Mouse (Mus musculus) B cell, adult 2 months (primary cell): ENCODE results near the gene Nfib.

Experiments used
- DNase-seq, 2 experiments: peaks; one replicate each; pipeline ENCODE4 v3.0.0; 2022

Nfib gene

GRCm38 (mm10) chr4:82623081-82623538 lies 82.4 kb downstream of the Nfib start:
- no peak for DNase-seq

- no peak for DNase-seq
These were observed 83.2 kb downstream of the Nfib start for GRCm38 (mm10) chr4:82622321-82622836.

GRCm38 (mm10) chr4:82619539-82619941 lies 86.0 kb downstream of the Nfib start:
- no peak for DNase-seq

GRCm38 (mm10) chr4:82619003-82619402 lies 86.5 kb downstream of the Nfib start:
- DNase-seq = no peak

GRCm38 (mm10) chr4:82617257-82617656 lies 88.3 kb downstream of the Nfib start:
- no peak for DNase-seq

GRCm38 (mm10) chr4:82615712-82616111 lies 89.8 kb downstream of the Nfib start:
- DNase-seq = no peak

- no peak for DNase-seq
These were observed 91.1 kb downstream of the Nfib start for GRCm38 (mm10) chr4:82614466-82614805.

GRCm38 (mm10) chr4:82613606-82614465 lies 91.7 kb downstream of the Nfib start:
- no peak for DNase-seq

GRCm38 (mm10) chr4:82609676-82610075 lies 95.9 kb downstream of the Nfib start:
- no peak for DNase-seq

- no peak for DNase-seq
These were observed 96.6 kb downstream of the Nfib start for GRCm38 (mm10) chr4:82608768-82609610.

- no peak for DNase-seq
These were observed 98.3 kb downstream of the Nfib start for GRCm38 (mm10) chr4:82607266-82607665.

- no peak for DNase-seq
These were observed 99.2 kb downstream of the Nfib start for GRCm38 (mm10) chr4:82606351-82606750.

GRCm38 (mm10) chr4:82605034-82605784 lies 100.3 kb downstream of the Nfib start:
- no peak for DNase-seq

GRCm38 (mm10) chr4:82604501-82604900 lies 101.0 kb downstream of the Nfib start:
- DNase-seq = no peak

- DNase-seq = no peak
These were observed 104.9 kb downstream of the Nfib start for GRCm38 (mm10) chr4:82600636-82601035.

- DNase-seq = no peak
These were observed 107.1 kb downstream of the Nfib start for GRCm38 (mm10) chr4:82598436-82598835.

GRCm38 (mm10) chr4:82593681-82594666 lies 111.6 kb downstream of the Nfib start:
- no peak for DNase-seq

GRCm38 (mm10) chr4:82592086-82593030 lies 113.2 kb downstream of the Nfib start:
- DNase-seq = no peak

GRCm38 (mm10) chr4:82589345-82589890 lies 116.1 kb downstream of the Nfib start:
- DNase-seq = no peak

- DNase-seq = no peak
These were observed 116.8 kb downstream of the Nfib start for GRCm38 (mm10) chr4:82588718-82589117.
